Mouse (Mus musculus) cerebral cortex, adult 2 months (tissue): ENCODE measurements around the gene Pcyt2.

Experiments used
- WGBS: fragments of 180-500 bp; shearing (Covaris S2); methylation state at CpG from one replicate; pipeline ENCODE4 v1.1.7; 2018; 5-methylcytosine and 5-hydroxymethylcytosine counted together

Gene Pcyt2

GRCm38 (mm10) chr11:120632559-120633519, 15.1 kb upstream of the Pcyt2 start:
- WGBS = under 1% methylated on average over 114 of the region's 116 CpGs

- WGBS = 40% methylated on average over 4 of the region's 4 CpGs
Measured at GRCm38 (mm10) chr11:120631726-120632448, 14.2 kb upstream of the Pcyt2 start.

DNA sequence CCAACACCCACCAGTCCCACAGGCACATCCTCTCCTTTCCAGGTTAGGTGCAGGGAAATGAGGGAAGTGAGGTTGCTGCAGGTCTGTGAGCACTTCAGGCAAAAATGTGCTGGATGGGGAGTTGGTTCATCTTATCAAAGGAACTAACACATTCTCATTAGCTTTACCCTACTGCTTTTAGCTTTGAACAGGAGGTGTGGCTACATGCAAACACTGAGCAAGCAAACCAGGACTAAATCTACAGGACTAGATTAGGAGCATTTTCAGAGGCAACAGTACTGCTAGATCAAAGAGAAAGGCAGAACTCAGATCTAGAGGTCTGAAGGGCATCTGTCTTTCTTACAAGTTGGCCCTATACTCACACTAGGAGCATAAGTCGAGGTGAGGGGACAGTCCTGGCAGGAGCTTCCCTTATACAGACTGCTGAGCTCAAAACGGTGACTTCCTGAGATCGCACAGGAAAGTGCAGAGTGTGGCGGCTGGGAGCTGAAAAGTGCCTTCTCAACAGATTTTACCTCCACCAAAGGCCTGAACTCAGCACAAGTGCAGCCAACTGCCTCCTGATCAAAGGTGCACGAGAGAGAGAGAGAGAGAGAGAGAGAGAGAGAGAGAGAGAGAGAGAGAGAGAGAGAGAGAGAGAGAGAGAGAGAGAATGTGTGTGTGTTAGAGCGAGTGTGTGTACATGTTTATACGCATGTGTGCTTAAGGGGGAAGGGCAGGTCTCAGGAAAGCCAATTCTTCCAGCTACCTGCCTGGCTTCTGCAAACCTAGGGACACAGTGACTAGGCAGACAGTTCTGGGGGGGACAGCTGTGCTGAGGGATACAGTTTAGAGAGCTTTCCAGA, 13.4 kb upstream of the Pcyt2 start:
- WGBS = 33% methylated on average over 7 of the region's 7 CpGs

DNA sequence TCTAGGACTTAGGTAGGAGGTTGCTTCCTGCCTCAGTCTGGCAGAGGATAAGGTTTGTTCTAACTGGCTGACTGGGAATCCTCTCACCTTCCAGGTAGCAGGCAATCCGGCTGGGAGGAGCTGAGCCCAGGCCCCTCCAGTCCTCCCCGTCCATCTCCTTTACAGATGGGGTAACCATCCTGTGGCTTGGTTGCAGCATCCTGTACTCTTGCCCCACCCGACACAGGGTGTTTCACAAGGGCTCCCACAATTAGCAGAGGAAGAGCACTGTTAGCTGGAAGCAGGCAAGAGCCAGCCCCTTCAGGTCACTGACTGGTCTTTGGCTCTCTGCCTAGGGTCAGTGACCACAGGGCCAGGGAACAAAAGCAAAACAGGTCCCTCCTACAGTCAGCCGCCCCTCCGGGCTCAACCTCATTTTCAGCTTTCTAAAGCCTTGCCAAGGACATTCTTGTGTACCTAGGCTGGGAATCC, 12.7 kb upstream of the Pcyt2 start:
- 37% methylated on average over 5 of the region's 5 CpGs for WGBS

- WGBS = 35% methylated on average over 7 of the region's 7 CpGs
Measured at GRCm38 (mm10) chr11:120629911-120630310, 12.2 kb upstream of the Pcyt2 start.

- 72% methylated on average over 23 of the region's 23 CpGs for WGBS
Measured at GRCm38 (mm10) chr11:120629341-120629730, 11.6 kb upstream of the Pcyt2 start.

GRCm38 (mm10) chr11:120628601-120629340, 11.0 kb upstream of the Pcyt2 start:
- WGBS = 90% methylated on average over 23 of the region's 23 CpGs

GRCm38 (mm10) chr11:120627468-120628300, 9.9 kb upstream of the Pcyt2 start:
- WGBS = 78% methylated on average over 22 of the region's 22 CpGs

GRCm38 (mm10) chr11:120626785-120627467, 9.2 kb upstream of the Pcyt2 start:
- 73% methylated on average over 11 of the region's 11 CpGs for WGBS

DNA sequence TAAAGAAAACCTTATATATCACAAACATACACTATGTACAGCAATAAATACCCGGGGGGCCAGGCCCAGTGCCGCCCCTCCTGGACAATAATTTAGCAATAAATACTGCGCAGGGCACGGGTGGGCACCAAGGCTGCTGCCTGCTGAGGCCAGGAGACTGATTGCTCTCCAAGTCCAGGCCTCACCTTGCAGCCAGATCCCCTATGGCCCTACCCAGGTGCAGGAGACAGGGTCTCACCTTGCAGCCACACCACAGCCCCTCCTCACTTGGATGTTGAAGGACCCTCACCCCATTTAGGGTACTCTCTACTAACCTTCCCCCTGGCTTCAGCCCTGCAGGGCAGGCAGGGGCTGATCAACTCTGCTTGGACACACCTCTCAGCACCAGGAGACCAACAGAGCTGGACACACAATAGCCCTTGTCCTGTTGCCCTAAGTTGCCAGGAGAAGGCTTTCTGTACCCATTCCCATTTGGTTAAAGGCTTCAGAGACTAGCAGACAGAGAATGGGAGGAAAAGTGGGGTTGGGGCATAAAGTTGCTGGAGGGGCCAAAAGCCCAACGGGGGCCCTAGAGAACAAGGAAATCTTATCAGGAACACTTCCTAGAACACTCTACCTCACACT, 7.5 kb upstream of the Pcyt2 start, which contains the start of gene Sirt7:
Gene Sirt7, minus strand, starts transcription at position 89 of the 624 bp plus-strand sequence.
- 14% methylated on average over 5 of the region's 5 CpGs for WGBS

DNA sequence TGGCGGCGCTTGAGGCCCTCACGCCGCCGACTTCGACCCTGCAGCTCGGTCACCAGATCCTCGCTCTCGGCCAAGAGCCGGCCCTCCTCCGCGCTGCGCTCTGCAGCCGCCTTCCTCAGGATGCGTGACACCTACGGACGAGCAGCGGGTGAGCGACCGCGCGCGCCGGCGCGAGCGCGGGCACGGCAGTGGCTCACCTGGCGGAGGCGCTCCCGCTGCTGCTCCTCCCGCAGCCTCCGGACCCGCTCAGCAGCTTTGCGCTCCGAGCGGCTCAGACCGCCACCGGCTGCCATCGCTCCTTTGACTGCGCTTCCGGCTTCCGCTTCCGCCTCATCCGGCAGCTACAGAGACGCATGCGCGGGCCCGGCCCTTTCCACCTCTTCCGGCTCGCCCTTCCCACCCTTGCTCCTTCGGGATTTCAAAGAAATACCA, 7.0 kb upstream of the Pcyt2 start:
- under 1% methylated on average over 53 of the region's 53 CpGs for WGBS

- 13% methylated on average over 27 of the region's 30 CpGs for WGBS
Measured at GRCm38 (mm10) chr11:120623961-120624679, 6.4 kb upstream of the Pcyt2 start.

- WGBS = 89% methylated on average over 6 of the region's 6 CpGs
Measured at GRCm38 (mm10) chr11:120622805-120623204, 5.1 kb upstream of the Pcyt2 start.

DNA sequence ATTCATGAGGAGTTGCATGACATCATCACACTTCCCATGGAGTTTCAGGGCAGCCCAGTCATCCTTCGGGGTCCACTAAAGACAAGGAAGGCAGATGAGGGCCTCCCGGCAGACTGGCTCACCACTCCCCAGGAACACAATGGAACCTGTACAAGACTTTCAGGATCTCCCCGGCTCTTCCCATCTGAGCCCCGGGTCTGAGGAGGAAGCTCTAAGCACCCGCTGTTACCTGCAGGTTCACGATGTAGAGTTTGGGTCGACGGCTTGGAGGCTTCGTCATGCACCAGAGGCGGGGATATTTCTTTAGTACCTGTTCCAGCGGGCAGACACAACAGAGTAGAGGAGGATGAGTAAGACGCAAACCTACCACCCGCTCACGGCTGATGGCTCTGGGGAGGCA, 2.5 kb upstream of the Pcyt2 start:
- 90% methylated on average over 14 of the region's 14 CpGs for WGBS

GRCm38 (mm10) chr11:120618619-120619535, 1.1 kb upstream of the Pcyt2 start:
- WGBS = 91% methylated on average over 25 of the region's 25 CpGs

DNA sequence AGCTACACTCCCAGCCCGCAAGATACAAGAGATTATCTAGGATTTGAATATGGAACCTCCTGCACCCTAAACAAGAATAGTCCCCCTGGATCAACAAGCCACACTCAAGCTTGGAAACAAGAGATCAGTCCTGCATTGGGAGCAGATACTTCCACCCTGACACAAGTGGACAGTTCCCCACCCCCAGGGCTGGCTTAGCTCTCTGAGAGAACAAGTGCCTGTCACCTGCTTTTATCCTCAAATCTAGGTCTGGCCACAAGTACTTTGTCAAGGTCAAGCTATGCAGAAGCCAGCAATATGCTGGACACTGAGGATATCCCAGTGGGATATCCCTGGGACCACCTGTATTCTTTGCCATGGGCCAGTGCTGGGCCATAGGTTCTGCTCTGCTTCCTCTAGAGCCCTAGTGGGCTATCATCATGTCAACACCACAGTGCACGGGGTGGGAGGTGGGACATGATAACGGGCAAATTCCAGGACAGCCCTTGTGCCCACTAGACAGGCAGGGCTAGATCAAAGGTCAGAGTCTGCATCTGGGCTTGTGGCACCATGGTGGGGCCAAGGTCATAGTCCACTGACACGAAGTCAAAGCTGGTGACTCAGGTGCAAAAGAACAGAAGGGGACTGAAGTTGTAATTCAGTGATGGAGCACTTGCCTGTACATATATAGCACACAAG, 980 bp downstream of the Pcyt2 start:
- 32% methylated on average over 4 of the region's 4 CpGs for WGBS
